Mouse (Mus musculus) heart, embryonic 14.5 days (tissue): Measurements from ENCODE around the gene Cep250. TPM values are rescaled to one million over a fixed set of nuclear protein-coding genes. Genes with fewer than 3 reads are reported as not detected.
"Not testable (repeated sequence)": the region's sequence is repeated elsewhere in the genome, so short reads cannot be mapped to it uniquely, and the experiment has no call there.

ENCODE experiments used
- ATAC-seq: fragments of 200-750 bp; cut with Nextera tagmentation; 2 replicates; pipeline ENCODE4 v1.8.0; 2017; ENCODE audit warnings: low read depth, moderate TSS enrichment; ENCODE audit not compliant: insufficient number of reproducible peaks, insufficient read depth, low FRiP score
- H3K27ac ChIP-seq, 2 experiments: fragments of 200-500 bp in 1 of 2; fragments of 300-500 bp in 1 of 2; sonication (generic) in 1 of 2; replicated peaks in 1 of 2; 2 replicates each; pipeline ENCODE4 v1.5.1; 2012 to 2014; ENCODE audit warnings: low read depth in 2 of 2, low read length in 2 of 2, control low read depth in 1 of 2, mild to moderate bottlenecking in 1 of 2, mixed read lengths in 1 of 2; ENCODE audit not compliant: control insufficient read depth in 1 of 2, insufficient read depth in 1 of 2
- H3K27me3 ChIP-seq: fragments of 300-500 bp; sonication (generic); 2 replicates; pipeline ENCODE4 v1.6.1; 2014; ENCODE audit warnings: mild to moderate bottlenecking, low read length, control low read depth; ENCODE audit not compliant: control insufficient read depth, insufficient read depth
- H3K36me3 ChIP-seq: fragments of 300-500 bp; sonication (generic); 2 replicates; pipeline ENCODE4 v1.6.1; 2014; ENCODE audit warnings: mild to moderate bottlenecking, control low read depth, low read length, mixed read lengths; ENCODE audit not compliant: control insufficient read depth, insufficient read depth
- H3K4me1 ChIP-seq, 2 experiments: fragments of 200-500 bp in 1 of 2; fragments of 300-500 bp in 1 of 2; sonication (generic) in 1 of 2; 2 replicates each; pipeline ENCODE4 v1.6.1; 2012 to 2014; ENCODE audit warnings: low read length in 2 of 2, control low read depth in 1 of 2, mixed read lengths in 1 of 2; ENCODE audit not compliant: control insufficient read depth in 2 of 2, insufficient read depth in 2 of 2
- H3K4me2 ChIP-seq: fragments of 300-500 bp; sonication (generic); 2 replicates; pipeline ENCODE4 v1.6.1; 2014; ENCODE audit warnings: mild to moderate bottlenecking, low read length
- H3K4me3 ChIP-seq, 2 experiments: fragments of 200-500 bp in 1 of 2; fragments of 300-500 bp in 1 of 2; sonication (generic) in 1 of 2; 2 replicates each; pipeline ENCODE4 v1.5.1; 2012 to 2014; ENCODE audit warnings: low read length in 2 of 2, mild to moderate bottlenecking in 2 of 2, control low read depth in 1 of 2, low read depth in 1 of 2, moderate library complexity in 1 of 2; ENCODE audit not compliant: control insufficient read depth in 1 of 2, insufficient read depth in 1 of 2
- H3K9ac ChIP-seq: fragments of 300-500 bp; sonication (generic); 2 replicates; pipeline ENCODE4 v1.6.1; 2014; ENCODE audit warnings: mild to moderate bottlenecking, low read length
- H3K9me3 ChIP-seq: fragments of 300-500 bp; sonication (generic); 2 replicates; pipeline ENCODE4 v1.6.1; 2016; ENCODE audit warnings: low read length, control low read depth; ENCODE audit not compliant: control insufficient read depth
- WGBS: fragments of 180-500 bp; shearing (Covaris S2); extraction: QIAGEN DNeasy Blood & Tissue Kit; methylation state at CpG from one replicate; pipeline ENCODE4 v1.1.7; 2014; 5-methylcytosine and 5-hydroxymethylcytosine counted together
- polyA plus RNA-seq: library from polyadenylated mRNA; unstranded; fragments of >200 nt; fragmentation: Nextera tagmentation; extraction: Ambion mirVana; gene quantifications from 2 replicates; pipeline ENCODE4 v1.2.1, GENCODE M21; 2014

Cep250 gene
- 6.9 and 7.2 TPM in 2 replicates for polyA plus RNA-seq

GRCm38 (mm10) chr2:155956134-155957059 lies at the start of gene Cep250:
Gene Cep250 (plus strand): TSS chr2:155956458.
- WGBS, result under 1% methylated on average over 59 of the region's 59 CpGs
- peak; percentile 95 for ATAC-seq
- H3K36me3 ChIP-seq, result 0 out of 2 replicates have a peak, but pooled peaks cover 3% of the 10 kb centered on the region
- peak within 1 kb of the TSS; percentile 73 for H3K4me2 ChIP-seq
- no peaks in the 10 kb centered on the region for H3K9me3 ChIP-seq
- H3K27ac ChIP-seq, result peak within 1 kb of the TSS; percentile 91 to 93
- H3K4me1 ChIP-seq, result peaks cover 0 to 11% of the 10 kb centered on the region in 2 experiments; a peak in 2 of 4 replicates
- H3K27me3 ChIP-seq, result no peaks in the 10 kb centered on the region
- peak within 1 kb of the TSS; percentile 92 to 98 for H3K4me3 ChIP-seq
- H3K9ac ChIP-seq, result peak within 1 kb of the TSS; percentile 97

GRCm38 (mm10) chr2:155914684-155915083 lies 41.6 kb upstream of the Cep250 start:
- peaks cover 71% of the 10 kb centered on the region for H3K36me3 ChIP-seq
- WGBS, result 87% methylated on average over 6 of the region's 6 CpGs
- ATAC-seq, result no peak

GRCm38 (mm10) chr2:155923143-155923542 lies 33.1 kb upstream of the Cep250 start:
- Histone ChIP-seq H3K27me3 (no peaks in the 10 kb centered on the region), H3K9me3 (no peaks in the 10 kb centered on the region), H3K9ac (no peak overlapping the region), H3K4me1 (no peaks in the 10 kb centered on the region), H3K4me3 (no peak overlapping the region), H3K4me2 (no peak overlapping the region), H3K27ac (no peak overlapping the region), H3K36me3 (peaks cover 35% of the 10 kb centered on the region)
- no peak for ATAC-seq
- 92% methylated on average over 7 of the region's 7 CpGs for WGBS

More at GRCm38 (mm10) chr2:155914684-155915083, 41.6 kb upstream of the Cep250 start:
- no peak overlapping the region for H3K4me3 ChIP-seq
- no peak overlapping the region for H3K9ac ChIP-seq
- no peaks in the 10 kb centered on the region for H3K27me3 ChIP-seq
- no peaks in the 10 kb centered on the region for H3K9me3 ChIP-seq
- no peak overlapping the region for H3K4me2 ChIP-seq
- H3K4me1 ChIP-seq, result no peaks in the 10 kb centered on the region
- no peak overlapping the region for H3K27ac ChIP-seq

- not testable (repeated sequence) for H3K9ac ChIP-seq, H3K27ac ChIP-seq, ATAC-seq, H3K4me3 ChIP-seq, H3K4me1 ChIP-seq, H3K27me3 ChIP-seq, H3K4me2 ChIP-seq, H3K9me3 ChIP-seq
- 95% methylated on average over 6 of the region's 6 CpGs for WGBS
- H3K36me3 ChIP-seq, result peaks cover 20% of the 10 kb centered on the region
Measured at GRCm38 (mm10) chr2:155925213-155925612, 31.0 kb upstream of the Cep250 start.

- Histone ChIP-seq H3K9me3 (no peaks in the 10 kb centered on the region), H3K36me3 (peaks cover 4% of the 10 kb centered on the region; the same call in 1 of the 2 replicates), H3K27me3 (no peaks in the 10 kb centered on the region), H3K9ac (peak overlapping the region; percentile 80), H3K4me2 (peak overlapping the region; percentile 69), H3K27ac (peak overlapping the region; percentile 8 to 85; a peak in 3 of 4 replicates), H3K4me3 (peak overlapping the region; percentile 75 to 93; a peak in 3 of 4 replicates), H3K4me1 (peaks cover 6 to 10% of the 10 kb centered on the region in 2 experiments)
- no peak for ATAC-seq
- WGBS, result 71% methylated on average over 7 of the region's 7 CpGs
Measured at GRCm38 (mm10) chr2:155928711-155929345, 27.4 kb upstream of the Cep250 start.

GRCm38 (mm10) chr2:155929531-155930442 lies 26.5 kb upstream of the Cep250 start, which contains the start of gene Uqcc1:
Gene Uqcc1 (minus strand): TSS chr2:155930310.
- ATAC-seq, result peak; percentile 87
- WGBS, result under 1% methylated on average over 38 of the region's 38 CpGs

More at GRCm38 (mm10) chr2:155929531-155930442, 26.5 kb upstream of the Cep250 start, which contains the start of gene Uqcc1:
- Histone ChIP-seq H3K4me1 (peaks cover 6 to 10% of the 10 kb centered on the region in 2 experiments), H3K27ac (peak within 1 kb of the TSS; percentile 85 to 94), H3K36me3 (no peaks in the 10 kb centered on the region), H3K27me3 (no peaks in the 10 kb centered on the region), H3K4me2 (peak within 1 kb of the TSS; percentile 69), H3K4me3 (peak within 1 kb of the TSS; percentile 75 to 93), H3K9me3 (no peaks in the 10 kb centered on the region), H3K9ac (peak within 1 kb of the TSS; percentile 80)
